Mouse (Mus musculus): Measurements from ENCODE around the gene Zbtb16. TPM values are rescaled to one million over a fixed set of nuclear protein-coding genes. Genes with fewer than 3 reads are reported as not detected.

The Zbtb16 gene
- total RNA-seq, 4 experiments from 2014 or later: 35.2 to 79.6 (median 54.4) TPM

DNA sequence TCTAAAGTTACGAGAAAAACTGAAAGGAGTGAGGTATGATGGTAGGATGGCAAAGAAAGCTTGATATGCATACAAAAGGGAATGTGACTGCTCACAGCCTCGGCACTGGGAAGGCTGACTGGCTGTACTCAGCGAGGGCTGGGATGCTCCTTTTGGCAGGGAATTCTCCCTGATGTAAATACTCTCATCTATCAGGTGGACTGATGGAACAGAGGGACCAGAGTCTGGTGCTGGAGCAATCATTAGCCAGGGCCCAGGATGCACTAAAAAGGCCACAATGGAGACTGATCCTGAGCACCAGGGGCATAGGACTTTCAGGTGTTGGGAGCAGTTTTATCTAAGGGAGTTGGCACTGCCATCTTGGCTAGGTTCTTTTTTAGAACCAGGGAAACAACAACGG is 110.1 kb downstream of the Zbtb16 start:
- DNase-seq: no peak

DNA sequence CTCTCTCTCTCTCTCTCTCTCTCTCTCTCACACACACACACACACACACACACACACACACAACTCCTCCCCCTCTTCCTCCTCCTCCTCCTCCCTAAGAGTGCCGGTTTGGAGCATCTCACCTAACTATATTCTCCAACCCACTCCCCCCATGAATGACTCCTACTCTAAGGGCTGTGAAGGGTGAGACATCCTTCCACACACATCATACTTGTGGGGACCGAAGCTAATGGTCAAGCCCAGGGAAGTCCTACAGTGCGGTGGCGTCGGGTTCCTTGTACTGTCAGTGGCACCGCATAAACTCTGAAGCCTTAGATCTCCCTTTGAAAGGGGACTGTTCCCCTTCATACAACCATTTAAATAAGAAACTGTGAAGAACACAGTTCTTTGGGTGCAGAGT is 110.9 kb downstream of the Zbtb16 start:
- DNase-seq: no peak

DNA sequence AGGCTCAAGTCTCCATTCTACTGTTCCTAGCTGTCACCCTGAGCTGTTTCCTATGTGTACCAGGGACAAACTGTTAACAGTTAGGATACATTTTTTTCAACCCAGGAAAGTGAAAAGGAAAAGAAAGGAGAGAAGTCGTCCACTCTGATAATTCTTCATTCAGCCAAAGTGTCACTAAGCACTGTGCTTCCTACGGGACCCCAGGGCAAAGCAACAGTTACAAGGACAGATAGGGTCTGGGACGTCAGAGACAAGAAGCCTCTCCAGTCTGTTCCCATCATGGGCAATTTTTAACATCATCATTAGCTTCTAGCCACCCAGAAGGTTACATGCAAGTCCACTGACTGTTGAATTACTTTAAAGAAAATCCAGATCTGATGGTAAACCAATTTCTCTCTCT is 111.3 kb downstream of the Zbtb16 start:
- no peak for DNase-seq

DNA sequence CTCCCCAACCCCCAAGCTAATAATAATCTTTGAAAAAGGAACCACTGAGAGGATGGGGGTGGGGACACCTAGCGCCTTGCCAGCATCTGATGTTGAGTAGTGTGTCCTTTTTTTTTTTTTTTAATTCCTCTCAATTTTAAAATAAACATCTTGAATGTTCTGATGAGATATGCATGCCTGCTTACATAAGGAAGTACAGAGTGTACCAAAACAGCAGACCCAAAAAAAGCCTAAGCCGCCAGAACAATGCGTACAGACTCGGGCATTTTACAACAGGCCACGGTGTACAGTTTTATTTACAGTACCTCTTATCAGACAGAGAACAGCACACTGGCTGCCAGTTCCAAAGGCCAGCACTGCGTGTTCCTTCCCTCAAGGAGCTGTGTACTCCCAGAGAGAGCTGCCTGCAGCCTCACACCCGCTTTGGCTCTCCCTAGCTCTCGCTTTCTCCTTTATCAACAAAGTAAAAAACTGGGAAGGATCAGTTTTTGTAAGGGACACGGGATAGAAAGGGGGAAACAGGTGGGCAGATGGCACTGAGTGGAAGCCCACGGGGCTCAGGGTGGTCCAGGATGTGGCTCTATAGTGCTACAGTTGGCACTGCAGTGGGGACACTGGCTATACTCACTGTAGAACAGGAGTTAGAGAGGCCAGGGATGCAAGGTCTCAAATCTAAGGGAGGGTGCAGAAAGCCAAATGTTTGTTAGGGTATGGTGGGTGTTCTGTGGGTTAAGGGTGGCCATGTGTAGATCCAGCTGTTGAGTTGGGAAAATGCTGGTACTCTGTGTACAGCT is 112.3 kb downstream of the Zbtb16 start:
- peak; percentile 67 for DNase-seq

DNA sequence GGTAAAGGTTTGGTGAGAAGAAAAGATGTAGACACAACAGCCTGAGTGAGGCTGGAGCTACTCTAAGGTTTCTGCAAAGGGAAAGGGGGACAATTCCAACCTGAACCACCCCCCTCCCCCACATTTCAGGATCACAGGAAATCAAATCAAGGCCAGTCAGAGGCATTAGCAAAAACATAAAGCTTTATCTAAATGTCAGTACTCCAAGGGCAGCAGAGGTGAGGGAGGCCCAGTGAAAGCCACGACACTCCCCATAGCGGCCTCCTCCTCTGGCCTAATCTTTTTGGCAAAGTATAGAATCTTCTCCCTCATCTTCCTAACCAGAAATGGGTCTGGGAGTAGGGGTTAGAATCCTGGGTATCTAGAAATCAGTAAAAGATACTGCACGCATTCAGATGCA is 113.0 kb downstream of the Zbtb16 start:
- DNase-seq: no peak

DNA sequence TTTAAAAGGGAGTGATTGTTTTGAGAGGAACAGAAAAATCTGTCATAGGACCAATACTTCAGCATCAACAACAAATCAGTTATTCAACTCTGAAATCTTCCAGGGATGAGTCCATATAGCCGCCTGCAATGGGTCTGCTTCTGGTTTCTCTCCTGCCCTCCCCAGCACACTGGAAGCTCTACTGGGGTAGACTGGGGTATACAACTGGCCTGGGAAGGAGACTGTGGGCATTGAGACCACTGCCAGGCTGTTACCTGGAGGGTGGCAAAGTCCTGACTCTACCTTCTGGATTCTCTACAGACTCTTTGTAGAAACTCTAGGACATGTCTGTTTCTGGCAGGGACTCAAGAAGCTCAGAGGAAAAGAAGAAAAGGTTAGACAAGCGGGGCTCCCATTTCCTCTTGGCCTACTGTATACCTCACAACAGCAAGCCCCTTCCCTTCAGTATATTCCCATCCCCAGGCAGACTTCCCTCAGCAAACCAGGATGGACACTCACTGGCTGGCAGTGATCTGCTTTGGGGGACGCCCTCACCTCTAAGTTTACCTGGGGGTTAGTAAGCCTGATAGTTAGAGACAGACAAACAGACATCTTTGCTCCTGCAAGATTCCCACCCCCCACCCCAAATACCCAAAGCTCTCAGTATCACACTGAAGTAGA is 113.6 kb downstream of the Zbtb16 start:
- DNase-seq: no peak

DNA sequence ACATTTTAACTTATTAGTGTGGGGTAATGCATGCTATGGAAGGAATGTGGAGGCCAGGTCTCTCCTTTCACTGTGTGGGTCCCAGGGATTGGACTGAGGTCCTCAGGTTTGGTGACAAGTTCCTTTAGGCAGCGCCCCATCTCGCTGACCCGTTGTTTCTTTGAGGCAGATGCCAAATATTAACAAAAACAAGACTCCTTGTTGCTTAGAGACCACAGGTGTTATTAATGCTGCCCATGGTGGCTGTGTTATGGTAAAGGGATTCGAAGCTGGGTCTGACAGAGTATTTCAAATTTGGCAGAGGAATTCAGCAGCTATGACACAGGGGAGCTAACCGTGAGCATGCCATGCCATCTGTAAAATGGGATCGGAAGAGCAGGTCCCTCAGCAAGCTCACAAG is 114.4 kb downstream of the Zbtb16 start:
- no peak for DNase-seq

DNA sequence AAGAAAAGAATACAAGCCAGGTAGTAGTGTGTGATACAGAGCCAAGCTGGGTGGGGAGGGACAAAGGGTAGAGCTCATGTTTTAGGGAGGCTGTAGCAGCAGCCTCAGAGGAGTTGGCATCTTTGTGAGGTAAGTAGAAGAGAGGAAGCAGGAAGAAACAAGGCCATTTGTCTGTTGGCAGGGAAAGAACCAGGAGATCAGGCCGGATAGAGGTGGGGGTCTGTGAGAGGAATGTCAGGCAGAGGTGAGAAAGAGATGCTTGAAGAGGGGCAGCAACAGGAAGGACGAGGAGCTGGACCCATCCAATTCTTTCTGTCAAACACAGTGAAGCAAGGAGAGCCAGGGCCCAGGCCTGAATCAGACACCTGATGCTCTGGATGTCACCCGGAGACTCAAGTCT is 114.8 kb downstream of the Zbtb16 start:
- DNase-seq: no peak

DNA sequence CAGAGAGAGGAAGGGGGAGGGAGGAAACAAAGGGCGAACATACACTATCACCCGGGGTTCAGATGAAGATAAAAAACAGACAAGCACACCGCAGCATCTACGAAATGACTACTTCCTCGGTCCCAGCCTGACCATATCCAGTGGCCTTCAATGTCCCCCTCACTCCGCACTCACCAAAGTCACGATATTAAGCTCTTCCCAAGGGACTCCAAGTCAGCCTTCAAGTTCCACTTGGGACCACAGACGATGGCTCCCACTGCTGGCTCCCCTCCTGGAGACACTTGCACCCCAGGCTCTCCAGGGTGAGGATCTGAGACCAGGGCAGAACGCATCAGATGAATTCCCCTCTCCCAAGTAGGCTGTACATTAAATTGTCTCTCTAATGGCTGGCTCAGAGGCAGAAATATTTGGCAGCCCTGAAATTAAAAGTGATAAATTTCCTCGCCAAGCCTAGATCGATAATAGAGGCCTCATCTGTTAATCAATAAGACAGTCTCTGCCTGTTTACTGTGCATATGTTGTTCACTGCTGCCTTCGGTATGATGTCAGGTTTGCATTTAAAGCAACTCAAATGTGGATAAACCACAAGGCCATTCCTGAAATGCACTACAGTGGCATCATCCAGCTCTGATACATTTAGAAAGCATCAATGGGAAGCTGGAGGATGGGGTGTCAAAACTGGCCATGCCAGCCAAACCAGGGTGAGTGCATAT is 115.6 kb downstream of the Zbtb16 start:
- DNase-seq: no peak

DNA sequence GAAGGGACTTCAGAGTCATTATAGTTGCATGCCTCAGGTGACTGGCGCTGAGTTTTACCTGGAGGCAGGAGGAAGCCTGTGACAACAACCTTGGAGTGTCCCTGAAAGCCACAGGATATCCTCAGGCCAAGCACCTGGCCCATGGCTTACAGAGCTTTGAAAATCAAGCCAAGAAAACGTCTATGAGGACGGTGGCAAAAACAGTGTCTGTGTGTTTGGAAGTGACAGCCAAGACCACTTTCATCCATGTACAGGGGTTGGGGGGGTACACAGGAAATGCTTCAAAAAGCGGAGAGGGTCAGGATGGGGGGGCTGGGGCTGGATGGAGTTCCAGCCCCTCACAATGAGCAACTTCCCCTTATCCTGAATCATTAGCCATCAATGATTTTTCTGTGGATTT is 116.4 kb downstream of the Zbtb16 start:
- no peak for DNase-seq

DNA sequence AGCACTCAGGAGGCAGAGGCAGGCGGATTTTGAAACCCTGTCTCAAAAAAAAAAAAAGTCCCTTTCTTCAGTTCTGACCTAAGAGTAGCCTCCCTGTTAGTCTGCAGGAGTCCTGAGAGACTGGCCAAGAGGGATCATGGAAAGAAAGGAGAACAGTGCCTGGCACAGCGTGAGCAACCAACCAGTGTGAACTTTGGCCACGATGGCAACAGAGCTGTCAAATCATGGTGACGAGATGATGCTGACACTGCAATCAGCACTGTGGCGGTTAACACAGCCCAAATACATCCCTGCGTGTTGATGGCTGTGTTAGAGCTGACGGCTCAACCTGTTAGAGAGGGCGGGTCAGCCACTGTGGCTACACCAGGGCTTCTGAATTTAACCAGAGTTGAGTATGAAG is 119.5 kb downstream of the Zbtb16 start:
- no peak for DNase-seq

DNA sequence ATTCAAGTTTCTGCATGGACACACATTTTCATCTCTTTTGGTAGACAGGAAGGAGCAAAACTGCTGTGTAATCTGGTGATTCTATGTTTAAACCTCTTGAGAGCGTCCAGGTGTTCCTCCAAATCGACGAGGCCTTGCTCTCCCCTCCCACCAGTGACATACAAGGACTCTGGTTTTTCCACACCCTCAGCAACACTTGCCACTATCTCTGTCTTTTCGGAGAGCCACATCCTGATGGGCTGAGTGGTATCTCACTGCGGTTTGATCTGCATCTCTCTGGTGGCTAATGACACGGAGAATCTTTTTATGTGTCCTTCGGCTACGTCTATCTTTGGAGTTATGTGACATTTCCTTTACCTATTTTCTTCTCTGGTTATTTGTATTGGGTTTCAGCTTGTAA is 121.0 kb downstream of the Zbtb16 start:
- no peak for DNase-seq

DNA sequence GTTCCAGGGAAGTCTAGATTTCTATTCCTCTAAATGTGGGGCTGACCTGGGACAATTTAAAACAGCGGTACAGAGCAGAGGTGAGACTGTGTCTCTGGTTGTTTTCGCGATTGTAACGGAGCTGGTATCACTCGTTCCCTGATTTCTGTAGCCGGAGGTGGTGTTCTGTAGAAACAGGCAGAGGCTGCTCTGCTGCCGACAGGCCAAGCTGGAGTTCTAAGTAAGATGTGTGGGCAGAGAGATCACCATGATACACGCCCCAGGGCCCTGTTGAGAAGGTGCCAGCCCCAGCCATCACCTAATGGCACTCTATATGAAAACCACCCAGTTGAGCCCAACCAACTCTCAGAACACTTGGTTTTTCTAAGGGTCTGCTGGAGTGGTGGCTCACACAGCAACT is 122.2 kb downstream of the Zbtb16 start:
- no peak for DNase-seq

DNA sequence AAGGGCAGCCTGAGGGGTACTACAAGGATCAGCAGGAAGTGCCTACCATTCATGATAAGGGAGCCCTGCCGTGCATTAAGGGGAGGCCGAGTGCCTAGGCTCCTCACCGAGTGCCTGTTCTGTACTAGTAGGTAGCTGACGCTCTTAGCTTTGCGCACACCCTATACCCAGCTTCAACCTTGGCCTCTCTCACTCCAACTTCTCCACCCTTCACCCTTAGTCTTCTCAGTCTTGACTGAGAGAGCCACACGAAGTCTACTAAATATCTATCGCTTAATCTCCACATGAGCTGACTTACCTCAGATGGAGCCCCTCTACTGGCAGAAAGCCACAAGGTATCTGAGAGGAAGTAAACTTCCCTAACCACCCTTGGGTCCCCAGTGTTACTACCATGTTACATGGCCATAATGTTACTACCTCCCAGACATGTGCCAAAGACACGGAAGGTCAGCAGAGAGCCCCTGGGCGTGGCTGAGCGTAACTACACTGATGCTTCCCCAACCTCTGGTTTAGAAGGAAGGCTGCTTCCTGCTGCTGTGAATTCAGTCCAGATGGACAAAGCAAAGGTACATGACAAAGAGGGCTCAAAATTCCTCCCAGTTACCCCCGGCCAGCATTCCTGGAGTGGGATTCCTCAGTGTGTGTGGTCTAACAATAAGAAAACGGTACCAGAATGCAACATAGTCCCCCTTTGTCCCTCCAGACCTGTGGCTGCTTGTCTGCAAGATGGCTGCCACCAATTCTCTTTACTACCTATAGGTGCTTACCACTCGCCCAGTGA is 122.8 kb downstream of the Zbtb16 start:
- DNase-seq: no peak

DNA sequence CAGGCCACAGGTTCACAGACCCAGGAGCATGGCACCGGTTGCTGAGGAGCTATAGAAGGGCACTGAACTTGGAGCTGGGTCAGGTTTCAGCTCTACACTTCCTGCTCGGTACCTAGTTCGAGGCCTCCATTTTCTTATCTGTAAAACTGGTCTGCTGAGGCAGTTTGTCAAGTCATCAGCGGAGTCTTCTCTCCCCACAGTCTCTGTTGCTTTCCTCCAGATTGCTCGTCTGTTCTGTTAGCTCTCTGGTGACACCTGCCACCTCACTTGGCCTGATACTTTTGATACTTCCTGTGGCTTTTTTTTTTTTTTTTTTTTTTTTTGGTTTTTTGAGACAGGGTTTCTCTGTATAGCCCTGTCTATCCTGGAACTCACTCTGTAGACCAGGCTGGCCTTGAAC is 124.2 kb downstream of the Zbtb16 start:
- no peak for DNase-seq

DNA sequence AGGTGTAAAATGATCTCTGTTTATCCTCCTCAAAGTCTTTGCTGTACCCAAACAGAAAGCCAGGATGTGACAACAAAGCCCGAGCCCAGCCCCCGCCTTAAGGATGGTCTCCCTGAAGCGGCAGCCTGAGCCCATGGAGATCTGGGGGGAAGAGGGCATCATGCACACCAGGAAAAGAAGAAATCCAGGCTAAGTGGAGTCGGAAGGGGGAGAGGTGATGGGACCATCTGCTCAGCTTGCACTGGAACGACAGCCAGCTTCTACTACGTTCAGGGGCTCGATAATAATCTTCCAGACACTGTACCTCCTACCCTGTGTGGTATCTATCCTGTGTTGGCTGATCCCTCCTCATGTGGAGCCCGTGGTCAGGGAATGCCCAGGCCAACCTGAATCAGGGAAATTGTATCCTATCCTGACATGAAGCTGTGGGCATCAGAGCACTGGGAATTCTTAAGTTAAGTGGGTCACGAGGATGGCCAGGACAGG is 124.7 kb downstream of the Zbtb16 start:
- DNase-seq: no peak

DNA sequence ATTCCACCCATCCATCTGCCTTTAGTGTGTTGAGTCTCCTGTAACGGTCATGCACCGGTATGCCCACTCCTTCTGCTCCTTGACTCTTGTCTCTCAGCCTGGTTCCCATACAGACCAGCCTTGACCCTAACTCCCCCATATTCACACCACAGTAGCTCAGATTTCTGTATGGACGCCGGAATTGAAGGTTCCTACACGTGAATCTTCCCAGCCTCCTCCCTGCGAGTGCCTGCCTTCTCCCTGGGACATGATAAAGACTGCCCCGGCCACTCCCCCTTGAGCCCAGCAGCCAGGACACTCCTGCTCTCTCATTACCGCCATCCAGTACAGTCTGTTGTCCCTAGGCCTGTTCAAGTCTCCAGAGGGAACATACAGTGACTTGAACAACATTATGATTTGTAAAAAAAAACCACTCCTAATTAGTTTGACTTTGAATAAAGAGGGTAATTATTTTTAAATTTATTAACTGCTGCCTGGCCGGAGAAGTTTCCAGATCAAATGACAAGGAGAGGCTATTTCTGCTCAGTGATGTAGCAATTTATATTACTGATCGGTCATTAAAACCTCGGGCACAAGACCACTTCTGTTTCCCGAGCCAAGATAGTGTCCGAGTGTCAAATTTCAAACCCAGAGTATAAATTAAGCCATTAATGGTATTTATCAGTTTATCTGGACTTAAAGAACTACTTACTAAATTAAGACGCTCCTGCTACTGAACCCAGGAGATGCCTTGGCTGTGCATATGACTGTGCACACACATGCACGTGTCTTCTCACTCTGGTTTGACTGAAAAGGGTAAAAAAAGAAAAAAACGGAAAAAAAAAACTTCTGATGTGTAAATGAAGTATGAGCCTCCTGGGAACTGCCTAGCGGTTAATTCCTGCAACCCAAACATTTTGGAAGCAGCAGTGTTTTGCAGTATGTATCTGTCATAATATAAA is 125.4 kb downstream of the Zbtb16 start:
- no peak for DNase-seq

DNA sequence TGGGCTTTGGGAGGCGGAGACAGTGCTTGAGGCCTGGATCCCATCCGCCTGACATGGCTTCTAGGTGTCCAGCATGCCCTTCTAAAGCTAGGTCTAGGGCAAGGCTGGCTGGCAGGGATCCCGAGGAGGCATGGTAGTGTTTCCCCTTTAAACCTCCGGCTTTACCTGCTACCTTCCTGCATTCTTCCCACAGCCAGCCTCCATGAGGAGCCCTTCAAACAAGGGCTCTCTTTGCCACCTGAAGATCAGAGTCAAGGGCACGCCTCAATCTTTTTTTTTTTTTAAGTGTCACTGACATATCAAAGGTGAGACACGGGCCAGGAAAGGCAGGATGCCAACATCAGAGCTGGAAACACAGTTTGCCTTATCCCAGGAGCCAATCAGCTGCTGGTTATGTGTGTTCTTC is 128.2 kb downstream of the Zbtb16 start:
- no peak for DNase-seq

DNA sequence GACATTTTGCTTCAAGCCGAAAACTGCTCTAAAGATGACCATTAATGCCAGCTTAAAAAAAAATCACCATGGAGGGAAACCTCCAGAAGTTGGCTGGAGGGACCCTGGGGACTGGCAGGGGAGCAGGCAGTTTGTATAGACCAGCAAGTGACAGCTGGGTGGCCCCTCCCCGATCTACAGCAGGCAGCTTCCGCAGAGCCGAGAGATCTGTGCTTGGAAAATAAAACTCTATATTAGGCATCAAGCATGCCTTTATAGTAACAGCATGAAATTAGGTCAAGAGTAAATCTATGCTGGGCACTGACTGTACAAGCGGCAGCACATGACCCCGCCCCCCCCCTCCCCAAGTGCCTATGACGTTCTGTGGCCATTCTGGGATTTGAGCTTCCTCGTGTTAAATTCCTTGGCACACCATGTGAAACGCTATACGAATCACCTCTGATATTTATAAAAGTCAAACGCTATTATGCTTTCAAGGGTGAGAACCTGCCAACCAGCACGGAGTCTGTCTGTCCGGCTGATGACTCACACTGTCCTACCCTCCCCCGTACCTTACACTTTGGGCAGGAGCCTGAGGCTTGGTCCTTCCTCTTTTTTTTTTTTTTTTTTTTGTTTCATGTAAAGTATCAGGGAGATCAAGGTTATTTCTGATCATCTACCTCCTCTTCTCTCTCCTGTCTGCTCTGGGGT is 128.7 kb downstream of the Zbtb16 start:
- no peak for DNase-seq

DNA sequence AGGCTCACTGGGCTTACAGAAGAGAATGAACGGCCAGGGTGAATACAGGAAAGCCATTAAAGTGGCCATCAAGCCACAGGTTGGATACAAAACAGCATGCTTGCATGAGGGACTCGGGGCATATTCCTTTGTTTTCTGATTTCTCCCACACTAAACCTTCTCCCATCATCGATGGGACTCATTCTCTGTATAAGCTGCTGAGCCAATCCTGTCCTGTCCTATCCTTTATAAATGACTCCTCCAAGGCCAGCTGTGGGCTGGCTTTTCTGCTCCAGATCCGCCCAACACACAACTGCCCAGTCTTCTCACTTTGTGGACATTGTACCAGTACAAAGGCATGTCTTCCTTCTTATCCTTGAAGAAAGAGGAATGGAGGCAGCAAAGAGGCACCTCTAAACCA is 134.7 kb downstream of the Zbtb16 start:
- DNase-seq: no peak

DNA sequence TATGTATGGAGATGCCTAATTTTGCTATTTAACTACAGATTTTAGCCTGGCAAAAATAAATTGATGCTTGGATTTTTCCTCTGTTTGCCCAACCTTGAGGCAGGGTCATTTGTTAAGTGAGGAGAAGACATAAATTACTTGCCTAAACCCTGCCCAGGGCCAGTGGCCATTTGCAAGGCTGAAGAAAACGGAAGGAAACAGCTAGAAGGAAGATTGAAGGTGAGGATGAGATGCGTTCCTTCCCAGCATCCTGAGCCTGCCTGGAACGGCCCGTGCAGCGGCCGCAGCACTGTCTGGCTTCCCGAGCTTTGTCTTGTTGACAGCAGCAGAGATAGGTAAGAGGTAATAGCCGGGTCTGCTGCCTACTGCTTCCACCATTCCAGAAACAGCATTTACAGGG is 135.2 kb downstream of the Zbtb16 start:
- no peak for DNase-seq

All from adrenal gland, adult 8-10 months (tissue).